Mouse (Mus musculus) thymus, adult 18-20 months (tissue): ENCODE results near the gene Prkce.
A peak's percentile ranks its signal among the peaks of the same experiment; 100 is the strongest.

ENCODE experiments used
- DNase-seq, 2 experiments: peaks; one replicate each; pipeline ENCODE4 v3.0.0; 2022; ENCODE audit warnings: mixed read lengths in 2 of 2

Prkce gene

GRCm38 (mm10) chr17:86532783-86533548, 365.4 kb downstream of the Prkce start:
- no peak for DNase-seq

GRCm38 (mm10) chr17:86533549-86533851, 365.9 kb downstream of the Prkce start:
- no peak for DNase-seq

GRCm38 (mm10) chr17:86535096-86535495, 367.5 kb downstream of the Prkce start:
- DNase-seq, result no peak

GRCm38 (mm10) chr17:86535827-86536656, 368.5 kb downstream of the Prkce start:
- peak; percentile 17 to 41 for DNase-seq

GRCm38 (mm10) chr17:86539881-86540430, 372.4 kb downstream of the Prkce start:
- no peak for DNase-seq

GRCm38 (mm10) chr17:86546529-86546928, 378.9 kb downstream of the Prkce start:
- no peak for DNase-seq

- DNase-seq, result no peak
Observed at GRCm38 (mm10) chr17:86549128-86549527, 381.5 kb downstream of the Prkce start.

- DNase-seq, result no peak
Observed at GRCm38 (mm10) chr17:86551561-86551960, 384.0 kb downstream of the Prkce start.

- no peak for DNase-seq
Observed at GRCm38 (mm10) chr17:86551995-86552394, 384.4 kb downstream of the Prkce start.

GRCm38 (mm10) chr17:86559206-86559891, 391.8 kb downstream of the Prkce start:
- no peak for DNase-seq

- no peak for DNase-seq
Observed at GRCm38 (mm10) chr17:86560499-86560898, 392.9 kb downstream of the Prkce start.

- DNase-seq, result no peak
Observed at GRCm38 (mm10) chr17:86570491-86570890, 402.9 kb downstream of the Prkce start.

GRCm38 (mm10) chr17:86571266-86571665, 403.7 kb downstream of the Prkce start:
- no peak for DNase-seq

GRCm38 (mm10) chr17:86572136-86572535, 404.6 kb downstream of the Prkce start:
- DNase-seq, result no peak

GRCm38 (mm10) chr17:86572576-86572975, 405.0 kb downstream of the Prkce start:
- DNase-seq, result no peak

- no peak for DNase-seq
Observed at GRCm38 (mm10) chr17:86573596-86574248, 406.1 kb downstream of the Prkce start.

- DNase-seq, result no peak
Observed at GRCm38 (mm10) chr17:86580724-86581123, 413.1 kb downstream of the Prkce start.

- no peak for DNase-seq
Observed at GRCm38 (mm10) chr17:86582341-86582740, 414.8 kb downstream of the Prkce start.

- no peak for DNase-seq
Observed at GRCm38 (mm10) chr17:86586441-86586840, 418.9 kb downstream of the Prkce start.

GRCm38 (mm10) chr17:86588704-86589449, 421.3 kb downstream of the Prkce start:
- DNase-seq, result no peak

- DNase-seq, result no peak
Observed at GRCm38 (mm10) chr17:86589681-86590080, 422.1 kb downstream of the Prkce start.

- no peak for DNase-seq
Observed at GRCm38 (mm10) chr17:86591241-86591640, 423.7 kb downstream of the Prkce start.
